Mouse (Mus musculus) cerebellum, adult 2 months (tissue): ENCODE data around the gene Stxbp6. TPM values are rescaled to one million over a fixed set of nuclear protein-coding genes. Genes with fewer than 3 reads are reported as not detected.

Experiments
- DNase-seq, 2 experiments: peaks; one replicate each; pipeline ENCODE4 v3.0.0; 2021
- H3K27ac ChIP-seq: fragments of 200-500 bp; 2 replicates; pipeline ENCODE4 v1.5.1; 2012; ENCODE audit warnings: low read length, control low read depth, inconsistent platforms; ENCODE audit not compliant: insufficient read depth
- H3K27me3 ChIP-seq: fragments of 200-500 bp; 2 replicates; pipeline ENCODE4 v1.6.1; 2012; ENCODE audit warnings: inconsistent platforms, mild to moderate bottlenecking, low read length, moderate library complexity; ENCODE audit not compliant: control insufficient read depth, insufficient read depth
- H3K4me1 ChIP-seq: fragments of 200-500 bp; 2 replicates; pipeline ENCODE4 v1.6.1; 2011; ENCODE audit warnings: low read length; ENCODE audit not compliant: control insufficient read depth, insufficient read depth
- H3K4me3 ChIP-seq: fragments of 200-500 bp; replicated peaks from 2 replicates; pipeline ENCODE3; 2011; ENCODE audit warnings: mild to moderate bottlenecking, low read depth, low read length, control low read depth; ENCODE audit not compliant: insufficient read depth
- CTCF ChIP-seq: fragments of 200-500 bp; IDR thresholded peaks from 2 replicates; pipeline ENCODE4 v1.5.1; 2011; ENCODE audit warnings: low read depth, mild to moderate bottlenecking, control low read depth, low read length, moderate library complexity, borderline replicate concordance; ENCODE audit not compliant: insufficient read depth
- POLR2A ChIP-seq: fragments of 200-500 bp; IDR thresholded peaks from 2 replicates; pipeline ENCODE4 v1.6.1; 2011; ENCODE audit warnings: low read length, control low read depth, borderline replicate concordance; ENCODE audit not compliant: insufficient read depth
- WGBS: fragments of 180-500 bp; shearing (Covaris S2); methylation state at CpG from one replicate; pipeline ENCODE4 v1.1.7; 2018; 5-methylcytosine and 5-hydroxymethylcytosine counted together
- polyA plus RNA-seq: library from polyadenylated mRNA; depleted of rRNA; stranded (reverse); fragments of >200 nt; gene quantifications from 2 replicates; pipeline ENCODE4 v1.2.3, GENCODE M21; 2012

Stxbp6 gene
- polyA plus RNA-seq, 1 experiment: 26.5 TPM

DNA sequence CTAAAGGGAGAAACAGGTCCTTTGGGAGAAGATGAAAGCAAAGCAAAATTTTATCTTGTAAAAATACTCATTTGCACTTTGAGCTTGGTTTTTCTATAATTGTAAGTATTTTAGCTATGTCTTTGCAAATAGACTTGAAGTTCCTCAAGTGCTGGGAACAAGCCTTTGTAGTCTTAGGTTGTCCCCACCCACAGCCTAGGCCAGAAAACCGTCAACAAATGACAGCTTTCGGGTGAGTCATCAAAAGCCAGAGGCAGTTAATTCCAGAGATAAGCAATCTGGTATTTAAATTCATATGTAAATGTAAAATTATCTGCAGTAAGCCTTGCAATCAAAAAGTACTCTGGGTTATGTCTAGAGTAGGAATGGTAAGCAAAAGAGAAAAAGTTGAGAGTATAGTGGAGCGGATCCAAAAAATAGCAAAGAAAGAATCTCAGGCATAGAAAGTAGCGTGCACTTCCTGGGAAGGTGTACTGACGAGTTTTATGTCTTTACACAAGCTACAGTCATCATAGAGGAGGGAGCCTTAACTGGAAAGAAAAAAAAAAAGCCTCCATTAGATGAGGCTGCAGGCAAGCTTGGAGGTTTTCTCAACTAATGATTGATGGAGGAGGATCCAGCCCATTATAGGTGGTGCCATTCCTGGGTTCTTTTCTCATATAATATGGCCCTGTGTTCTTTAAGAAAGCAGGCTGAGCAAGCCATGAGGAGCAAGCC lies 5.7 kb upstream of the Stxbp6 start:
- TF ChIP-seq CTCF: no peak
- no peak for TF ChIP-seq POLR2A
- H3K27ac ChIP-seq: no peak overlapping the region
- no peak for DNase-seq
- no peaks in the 10 kb centered on the region; the same call in 1 of the 2 replicates for H3K27me3 ChIP-seq
- no peak overlapping the region for H3K4me3 ChIP-seq
- WGBS: 91% methylated on average over 5 of the region's 5 CpGs
- H3K4me1 ChIP-seq: no peaks in the 10 kb centered on the region

- DNase-seq: no peak
- no peak overlapping the region for H3K4me3 ChIP-seq
- peaks cover 1% of the 10 kb centered on the region; the same call in 1 of the 2 replicates for H3K27me3 ChIP-seq
- H3K4me1 ChIP-seq: no peaks in the 10 kb centered on the region
- TF ChIP-seq POLR2A (no peak), CTCF (no peak)
- WGBS: 89% methylated on average over 11 of the region's 11 CpGs
- H3K27ac ChIP-seq: no peak overlapping the region
Measured at GRCm38 (mm10) chr12:45075631-45076030, 1.1 kb upstream of the Stxbp6 start.

DNA sequence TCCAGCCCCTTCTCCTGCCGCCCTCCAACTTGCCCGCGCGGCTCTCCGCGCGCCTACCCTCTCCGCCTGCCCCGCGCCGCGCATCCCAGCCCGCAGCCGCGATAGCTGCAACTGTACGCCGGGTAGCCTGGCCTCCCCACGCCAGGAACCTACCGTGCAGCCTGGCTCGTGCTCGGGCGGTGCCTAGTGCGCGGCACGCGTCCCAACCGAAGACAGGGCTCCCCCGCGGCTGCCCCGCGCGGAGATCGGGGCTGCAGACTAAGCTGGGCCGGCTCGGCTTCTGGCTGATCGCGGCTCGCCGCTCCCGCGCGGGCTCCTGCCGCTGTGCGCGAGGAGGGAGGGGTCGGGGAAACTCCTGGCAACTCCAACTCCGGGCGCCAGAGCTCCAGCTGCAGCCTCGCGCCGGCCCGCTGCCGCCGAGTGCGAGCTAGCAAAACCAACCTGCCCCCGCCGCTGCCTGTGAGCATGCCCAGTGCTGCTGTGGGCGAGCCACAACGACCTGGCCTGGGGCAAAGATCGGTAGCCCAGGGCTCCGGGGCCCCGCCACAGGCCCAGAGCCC lies 387 bp downstream of the Stxbp6 start:
- WGBS: under 1% methylated on average over 62 of the region's 62 CpGs
- peak overlapping the region; percentile 41 for H3K4me3 ChIP-seq
- peaks cover 1% of the 10 kb centered on the region; the same call in 1 of the 2 replicates for H3K27me3 ChIP-seq
- peak; percentile 43 to 47 for DNase-seq
- no peak overlapping the region for H3K27ac ChIP-seq
- no peaks in the 10 kb centered on the region for H3K4me1 ChIP-seq
- TF ChIP-seq CTCF (no peak), POLR2A (no peak)

GRCm38 (mm10) chr12:45073331-45074041 lies 1.0 kb downstream of the Stxbp6 start:
- 3% methylated on average over 28 of the region's 28 CpGs for WGBS
- TF ChIP-seq CTCF (no peak), POLR2A (no peak)
- H3K27me3 ChIP-seq: peaks cover 1% of the 10 kb centered on the region; the same call in 1 of the 2 replicates
- DNase-seq: peak in 1 of 2 experiments; percentile 2
- no peak overlapping the region for H3K27ac ChIP-seq
- no peaks in the 10 kb centered on the region for H3K4me1 ChIP-seq
- H3K4me3 ChIP-seq: peak overlapping the region; percentile 41

- peaks cover 1% of the 10 kb centered on the region; the same call in 1 of the 2 replicates for H3K27me3 ChIP-seq
- 67% methylated on average over 3 of the region's 3 CpGs for WGBS
- H3K4me1 ChIP-seq: no peaks in the 10 kb centered on the region
- no peak for DNase-seq
- no peak overlapping the region for H3K27ac ChIP-seq
- no peak for TF ChIP-seq POLR2A
- TF ChIP-seq CTCF: no peak
- H3K4me3 ChIP-seq: no peak overlapping the region
Measured at GRCm38 (mm10) chr12:45072185-45072584, 2.3 kb downstream of the Stxbp6 start.

DNA sequence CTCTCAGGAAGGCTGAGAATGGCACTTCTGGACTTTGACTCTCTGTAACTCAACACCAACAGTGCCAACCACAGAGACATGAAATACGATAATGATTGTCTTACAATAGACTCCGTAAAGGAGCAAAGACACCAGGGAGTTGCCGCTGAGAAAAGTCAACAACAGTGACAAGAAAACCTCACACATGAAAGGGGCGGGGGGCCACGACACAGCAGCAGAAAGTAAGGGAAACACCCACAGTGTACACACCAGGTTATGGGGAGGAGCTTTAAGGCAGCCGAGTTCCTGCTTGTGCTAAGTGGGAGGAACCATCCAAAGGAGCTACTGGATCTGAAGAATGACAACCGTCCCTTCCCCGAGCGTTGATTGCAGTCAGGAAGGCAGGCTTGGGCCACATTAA lies 4.3 kb downstream of the Stxbp6 start:
- 71% methylated on average over 9 of the region's 9 CpGs for WGBS
- Histone ChIP-seq H3K4me1 (no peaks in the 10 kb centered on the region), H3K27ac (no peak overlapping the region), H3K4me3 (no peak overlapping the region), H3K27me3 (peaks cover 1% of the 10 kb centered on the region; the same call in 1 of the 2 replicates)
- TF ChIP-seq CTCF (no peak), POLR2A (no peak)
- no peak for DNase-seq

- Histone ChIP-seq H3K27ac (no peak overlapping the region), H3K4me1 (no peaks in the 10 kb centered on the region), H3K4me3 (no peak overlapping the region), H3K27me3 (peaks cover under 1% of the 10 kb centered on the region; the same call in 1 of the 2 replicates)
- TF ChIP-seq POLR2A (no peak), CTCF (no peak)
- DNase-seq: no peak
- WGBS: 86% methylated on average over 6 of the region's 6 CpGs
Measured at GRCm38 (mm10) chr12:45068145-45068754, 6.3 kb downstream of the Stxbp6 start.

- Histone ChIP-seq H3K4me1 (no peaks in the 10 kb centered on the region), H3K4me3 (no peak overlapping the region), H3K27ac (no peak overlapping the region), H3K27me3 (no peaks in the 10 kb centered on the region)
- WGBS: 22% methylated on average over 3 of the region's 3 CpGs
- TF ChIP-seq POLR2A (no peak), CTCF (no peak)
- DNase-seq: no peak
Measured at GRCm38 (mm10) chr12:45067686-45068085, 6.8 kb downstream of the Stxbp6 start.
